Mouse (Mus musculus) limb, embryonic 15.5 days (tissue): ENCODE data around the gene Anxa5. TPM values are rescaled to one million over a fixed set of nuclear protein-coding genes. Genes with fewer than 3 reads are reported as not detected.
A peak's percentile ranks its signal among the peaks of the same experiment; 100 is the strongest.

ENCODE experiments used
- ATAC-seq: fragments of 200-750 bp; cut with Nextera tagmentation; 2 replicates; pipeline ENCODE4 v1.8.0; 2017; ENCODE audit warnings: low read depth, moderate TSS enrichment; ENCODE audit not compliant: insufficient number of reproducible peaks, low FRiP score, low TSS enrichment
- H3K27ac ChIP-seq: fragments of 300-500 bp; sonication (generic); 2 replicates; pipeline ENCODE4 v1.5.1; 2015; ENCODE audit warnings: moderate library complexity, mild to moderate bottlenecking, inconsistent platforms
- H3K27me3 ChIP-seq: fragments of 300-500 bp; sonication (generic); 2 replicates; pipeline ENCODE4 v1.6.1; 2015; ENCODE audit warnings: inconsistent platforms
- H3K36me3 ChIP-seq: fragments of 300-500 bp; sonication (generic); 2 replicates; pipeline ENCODE4 v1.6.1; 2015; ENCODE audit warnings: inconsistent platforms
- H3K4me1 ChIP-seq: fragments of 300-500 bp; sonication (generic); 2 replicates; pipeline ENCODE4 v1.6.1; 2015; ENCODE audit warnings: inconsistent platforms
- H3K4me2 ChIP-seq: fragments of 300-500 bp; sonication (generic); 2 replicates; pipeline ENCODE4 v1.6.1; 2015; ENCODE audit warnings: mild to moderate bottlenecking, inconsistent platforms
- H3K4me3 ChIP-seq: fragments of 300-500 bp; sonication (generic); 2 replicates; pipeline ENCODE4 v1.5.1; 2015; ENCODE audit warnings: mild to moderate bottlenecking, inconsistent platforms
- H3K9ac ChIP-seq: fragments of 300-500 bp; sonication (generic); 2 replicates; pipeline ENCODE4 v1.6.1; 2015; ENCODE audit warnings: inconsistent platforms
- H3K9me3 ChIP-seq: fragments of 300-500 bp; sonication (generic); 2 replicates; pipeline ENCODE4 v1.6.1; 2016; ENCODE audit warnings: inconsistent platforms
- WGBS: fragments of 180-500 bp; shearing (Covaris S2); methylation state at CpG from one replicate; pipeline ENCODE4 v1.1.7; 2015; 5-methylcytosine and 5-hydroxymethylcytosine counted together
- polyA plus RNA-seq: library from polyadenylated mRNA; unstranded; fragments of >200 nt; fragmentation: Nextera tagmentation; extraction: Ambion mirVana; gene quantifications from 2 replicates; pipeline ENCODE4 v1.2.1, GENCODE M21; 2015

The Anxa5 gene
- polyA plus RNA-seq, 1 experiment from 2014 or later, result 540 TPM

GRCm38 (mm10) chr3:36486176-36486575 lies 10.5 kb upstream of the Anxa5 start:
- Histone ChIP-seq H3K4me1 (peaks cover 16% of the 10 kb centered on the region), H3K36me3 (no peaks in the 10 kb centered on the region), H3K27me3 (no peaks in the 10 kb centered on the region), H3K4me2 (no peak overlapping the region), H3K9ac (no peak overlapping the region), H3K4me3 (no peak overlapping the region), H3K27ac (no peak overlapping the region), H3K9me3 (no peaks in the 10 kb centered on the region)
- ATAC-seq, result no peak
- WGBS, result 62% methylated on average over 6 of the region's 6 CpGs

GRCm38 (mm10) chr3:36484292-36484691 lies 8.6 kb upstream of the Anxa5 start:
- 38% methylated on average over 4 of the region's 4 CpGs for WGBS
- H3K4me1 ChIP-seq, result peaks cover 16% of the 10 kb centered on the region
- no peak for ATAC-seq

GRCm38 (mm10) chr3:36482940-36483339 lies 7.2 kb upstream of the Anxa5 start:
- Histone ChIP-seq H3K4me2 (no peak overlapping the region), H3K27ac (0 out of 2 replicates have a peak overlapping the region, but pooled peaks have one; percentile 40), H3K9ac (no peak overlapping the region), H3K36me3 (no peaks in the 10 kb centered on the region), H3K27me3 (no peaks in the 10 kb centered on the region), H3K4me1 (peaks cover 16% of the 10 kb centered on the region), H3K4me3 (no peak overlapping the region), H3K9me3 (no peaks in the 10 kb centered on the region)
- no peak for ATAC-seq
- WGBS, result 27% methylated on average over 9 of the region's 9 CpGs

More at GRCm38 (mm10) chr3:36484292-36484691, 8.6 kb upstream of the Anxa5 start:
- Histone ChIP-seq H3K9ac (no peak overlapping the region), H3K9me3 (no peaks in the 10 kb centered on the region), H3K27ac (peak overlapping the region; percentile 54), H3K4me3 (no peak overlapping the region), H3K4me2 (no peak overlapping the region), H3K36me3 (no peaks in the 10 kb centered on the region), H3K27me3 (no peaks in the 10 kb centered on the region)

- no peak overlapping the region for H3K4me3 ChIP-seq
- no peaks in the 10 kb centered on the region for H3K27me3 ChIP-seq
- no peaks in the 10 kb centered on the region for H3K36me3 ChIP-seq
- H3K9me3 ChIP-seq, result no peaks in the 10 kb centered on the region
- peak overlapping the region; percentile 75 for H3K27ac ChIP-seq
- ATAC-seq, result no peak
- no peak overlapping the region for H3K9ac ChIP-seq
- no peak overlapping the region for H3K4me2 ChIP-seq
- WGBS, result 13% methylated on average over 11 of the region's 11 CpGs
- H3K4me1 ChIP-seq, result peaks cover 21% of the 10 kb centered on the region
These were observed 6.1 kb upstream of the Anxa5 start for GRCm38 (mm10) chr3:36481776-36482193.

GRCm38 (mm10) chr3:36480486-36480885 lies 4.8 kb upstream of the Anxa5 start:
- H3K9me3 ChIP-seq, result no peaks in the 10 kb centered on the region

GRCm38 (mm10) chr3:36478776-36479175 lies 3.1 kb upstream of the Anxa5 start:
- Histone ChIP-seq H3K9me3 (no peaks in the 10 kb centered on the region), H3K36me3 (no peaks in the 10 kb centered on the region), H3K4me3 (no peak overlapping the region), H3K9ac (no peak overlapping the region), H3K4me2 (no peak overlapping the region), H3K4me1 (peaks cover 19% of the 10 kb centered on the region), H3K27me3 (no peaks in the 10 kb centered on the region), H3K27ac (no peak overlapping the region)
- ATAC-seq, result no peak
- WGBS, result 89% methylated on average over 8 of the region's 8 CpGs

More at GRCm38 (mm10) chr3:36480486-36480885, 4.8 kb upstream of the Anxa5 start:
- no peaks in the 10 kb centered on the region for H3K36me3 ChIP-seq
- H3K27ac ChIP-seq, result no peak overlapping the region
- no peak overlapping the region for H3K9ac ChIP-seq
- no peak overlapping the region for H3K4me2 ChIP-seq
- H3K27me3 ChIP-seq, result no peaks in the 10 kb centered on the region
- peaks cover 22% of the 10 kb centered on the region for H3K4me1 ChIP-seq
- WGBS, result 83% methylated on average over 2 of the region's 2 CpGs
- no peak overlapping the region for H3K4me3 ChIP-seq
- ATAC-seq, result no peak

GRCm38 (mm10) chr3:36476261-36477155 lies 814 bp upstream of the Anxa5 start:
- peak overlapping the region; percentile 97 for H3K27ac ChIP-seq
- 0 out of 2 replicates have a peak, but pooled peaks cover 3% of the 10 kb centered on the region for H3K36me3 ChIP-seq
- no peaks in the 10 kb centered on the region for H3K9me3 ChIP-seq
- peak overlapping the region; percentile 64 for H3K4me2 ChIP-seq
- peak overlapping the region; percentile 76 for H3K4me3 ChIP-seq
- WGBS, result 16% methylated on average over 20 of the region's 20 CpGs
- peak overlapping the region; percentile 50 for H3K9ac ChIP-seq
- no peak for ATAC-seq
- no peaks in the 10 kb centered on the region for H3K27me3 ChIP-seq
- H3K4me1 ChIP-seq, result peaks cover 20% of the 10 kb centered on the region

GRCm38 (mm10) chr3:36474938-36475483 lies 683 bp downstream of the Anxa5 start:
- ATAC-seq, result peak; percentile 2; the same call in 1 of the 2 replicates
- Histone ChIP-seq H3K36me3 (0 out of 2 replicates have a peak, but pooled peaks cover 7% of the 10 kb centered on the region), H3K4me1 (peaks cover 25% of the 10 kb centered on the region), H3K4me3 (peak overlapping the region; percentile 76), H3K9me3 (no peaks in the 10 kb centered on the region), H3K27me3 (no peaks in the 10 kb centered on the region), H3K27ac (peak overlapping the region; percentile 97), H3K9ac (peak overlapping the region; percentile 76), H3K4me2 (peak overlapping the region; percentile 64)
- under 1% methylated on average over 24 of the region's 24 CpGs for WGBS

- H3K4me3 ChIP-seq, result peak overlapping the region; percentile 76
- no peak for ATAC-seq
- H3K9ac ChIP-seq, result peak overlapping the region; percentile 76; the same call in 1 of the 2 replicates
- peaks cover 25% of the 10 kb centered on the region for H3K4me1 ChIP-seq
- H3K9me3 ChIP-seq, result no peaks in the 10 kb centered on the region
- 69% methylated on average over 5 of the region's 5 CpGs for WGBS
- 0 out of 2 replicates have a peak, but pooled peaks cover 7% of the 10 kb centered on the region for H3K36me3 ChIP-seq
- H3K4me2 ChIP-seq, result peak overlapping the region; percentile 64
- H3K27ac ChIP-seq, result no peak overlapping the region
- H3K27me3 ChIP-seq, result no peaks in the 10 kb centered on the region
These were observed 1.3 kb downstream of the Anxa5 start for GRCm38 (mm10) chr3:36474421-36474820.

GRCm38 (mm10) chr3:36473222-36473621 lies 2.5 kb downstream of the Anxa5 start:
- Histone ChIP-seq H3K9ac (no peak overlapping the region), H3K27ac (no peak overlapping the region), H3K4me2 (no peak overlapping the region; the same call in 1 of the 2 replicates), H3K27me3 (no peaks in the 10 kb centered on the region), H3K4me1 (peaks cover 29% of the 10 kb centered on the region), H3K36me3 (0 out of 2 replicates have a peak, but pooled peaks cover 7% of the 10 kb centered on the region), H3K4me3 (no peak overlapping the region), H3K9me3 (no peaks in the 10 kb centered on the region)
- 94% methylated on average over 5 of the region's 5 CpGs for WGBS
- no peak for ATAC-seq

- Histone ChIP-seq H3K4me2 (no peak overlapping the region), H3K36me3 (0 out of 2 replicates have a peak, but pooled peaks cover 7% of the 10 kb centered on the region), H3K4me1 (peaks cover 29% of the 10 kb centered on the region), H3K9ac (no peak overlapping the region), H3K27ac (no peak overlapping the region), H3K27me3 (no peaks in the 10 kb centered on the region), H3K9me3 (no peaks in the 10 kb centered on the region), H3K4me3 (no peak overlapping the region)
- 63% methylated on average over 4 of the region's 4 CpGs for WGBS
- ATAC-seq, result no peak
These were observed 3.8 kb downstream of the Anxa5 start for GRCm38 (mm10) chr3:36471856-36472255.

GRCm38 (mm10) chr3:36468871-36469270 lies 6.8 kb downstream of the Anxa5 start:
- no peak for ATAC-seq
- Histone ChIP-seq H3K9me3 (no peaks in the 10 kb centered on the region), H3K4me1 (peaks cover 27% of the 10 kb centered on the region), H3K36me3 (peaks cover 7% of the 10 kb centered on the region; the same call in 1 of the 2 replicates), H3K4me2 (no peak overlapping the region), H3K27ac (no peak overlapping the region), H3K4me3 (no peak overlapping the region), H3K9ac (no peak overlapping the region), H3K27me3 (no peaks in the 10 kb centered on the region)
- WGBS, result 38% methylated on average over 2 of the region's 2 CpGs
